Mouse (Mus musculus): ENCODE results near the gene Mipep. TPM values are rescaled to one million over a fixed set of nuclear protein-coding genes. Genes with fewer than 3 reads are reported as not detected.

Gene Mipep
- 8.3 and 8.8 TPM in 2 replicates for polyA plus RNA-seq (2015; fragmentation: Nextera tagmentation; extraction: Ambion mirVana)

DNA sequence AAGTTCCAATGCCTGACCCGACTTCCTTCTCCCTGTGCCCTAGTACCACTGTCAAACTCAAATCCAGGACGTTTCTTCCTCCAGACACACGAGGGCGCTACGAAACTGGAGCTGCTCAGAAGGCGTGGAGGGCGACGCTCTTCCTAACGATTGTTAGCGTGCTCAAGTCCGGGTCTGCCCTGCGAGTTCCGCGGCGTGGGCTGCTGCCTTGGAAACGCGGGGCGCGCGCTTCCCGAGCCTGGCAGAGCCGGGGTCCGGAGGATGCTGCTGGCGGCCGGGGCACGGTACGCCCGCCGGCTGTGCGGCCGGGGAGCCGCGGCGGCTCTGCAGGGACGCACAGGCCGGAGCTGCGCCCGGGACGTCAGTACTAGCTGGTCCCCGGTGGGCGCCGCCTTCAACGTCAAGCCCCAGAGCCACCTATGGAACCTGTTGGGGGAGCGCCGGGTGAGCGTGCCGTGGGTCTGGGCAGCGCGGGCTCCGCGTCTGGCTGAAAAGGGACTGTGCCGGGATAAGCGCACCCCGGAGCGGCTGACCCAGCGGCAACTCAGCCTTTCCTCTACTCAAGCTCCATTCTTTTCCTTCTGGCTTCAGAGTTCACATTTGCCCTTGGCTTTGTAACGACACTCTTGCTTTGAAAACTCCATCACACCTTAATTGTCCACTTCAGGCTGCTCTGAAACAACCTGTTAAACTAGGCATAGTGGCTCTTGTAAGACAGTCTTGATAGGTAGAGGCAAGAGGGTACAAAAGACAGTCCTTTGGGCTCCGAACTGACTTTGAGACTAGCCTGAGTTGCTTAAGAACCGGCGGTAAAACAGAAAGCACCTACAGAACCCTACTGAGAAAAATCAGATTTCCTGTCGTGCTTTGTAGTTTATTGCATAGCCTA is at the start of gene Mipep:
Gene Mipep, plus strand, starts transcription at position 147 of the 889 bp plus-strand sequence.

DNA sequence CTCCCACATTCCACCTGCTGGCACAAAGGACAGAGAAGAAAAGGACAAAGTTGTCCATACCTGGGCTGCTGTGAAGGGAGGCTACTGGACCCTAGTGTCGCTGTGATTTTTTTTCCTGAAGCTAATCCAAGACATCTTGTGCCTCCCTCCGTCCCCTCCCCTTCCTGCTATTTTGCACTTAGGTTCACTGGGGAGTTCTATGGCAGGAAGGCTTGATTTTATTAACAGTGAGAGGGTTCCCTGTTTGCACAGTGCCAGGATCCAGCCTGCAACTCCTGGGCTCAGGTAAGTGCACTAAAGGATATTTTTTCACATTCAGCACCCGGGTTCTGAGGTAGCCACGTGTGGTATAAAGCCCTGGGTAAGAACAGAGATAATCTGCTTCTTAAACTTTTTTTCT is 16.5 kb upstream of the Mipep start, which contains the start of gene C1qtnf9:
Gene C1qtnf9, plus strand, starts transcription at position 251 of the 400 bp plus-strand sequence.

Other genes starting within 250 kb of the Mipep start
- 17.6 and 17.7 TPM in 2 replicates for gene Spata13, start 150.6 kb upstream of the Mipep start, polyA plus RNA-seq (2015; fragmentation: Nextera tagmentation; extraction: Ambion mirVana)
- 0.45 and 0.56 TPM in 2 replicates for gene C1qtnf9, start 16.4 kb upstream of the Mipep start, polyA plus RNA-seq (2015; fragmentation: Nextera tagmentation; extraction: Ambion mirVana)